Mouse (Mus musculus): ENCODE measurements at regions not wholly inside any gene's neighbourhood (a gene's known extent, or its start where the extent isn't known, plus 50 kb on each side); places are given as distances from the start of the nearest gene placed in this dataset.

GRCm38 (mm10) chr13:115326294-115326693 lies 224.5 kb upstream of the Itga1 start:
- TF ChIP-seq CTCF (IDR thresholded peaks at IDR 0.05; ENCODE audit: low read depth) (no peak), EP300 (IDR thresholded peaks at IDR 0.05; ENCODE audit: low read depth) (no peak)
